Mouse (Mus musculus): Measurements from ENCODE around the gene Pxylp1.
"Not testable (repeated sequence)": the region's sequence is repeated elsewhere in the genome, so short reads cannot be mapped to it uniquely, and the experiment has no call there.

Pxylp1 gene

DNA sequence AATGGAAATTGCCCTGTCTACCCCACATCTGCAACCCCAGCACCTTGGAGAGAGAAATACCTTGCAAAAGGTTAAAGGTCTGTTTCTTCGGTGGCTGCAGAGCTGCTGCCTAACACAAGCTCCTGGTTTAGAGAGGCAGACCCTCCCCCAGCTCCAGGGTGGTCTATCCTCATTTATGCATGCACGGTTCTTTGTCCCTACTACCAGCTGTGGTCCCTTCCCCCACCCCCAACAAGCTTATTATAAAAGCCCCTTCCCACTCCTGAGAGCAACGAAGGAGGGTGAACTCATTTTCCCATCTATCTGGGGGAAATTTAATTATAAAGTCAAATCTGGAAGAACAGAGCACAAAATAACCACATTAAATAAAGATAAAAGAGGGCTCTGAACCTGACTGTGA is at the start of gene Pxylp1:
Pxylp1 (minus strand) TSS at position 124 of the 400 bp plus-strand sequence.
- no peak for DNase-seq (ENCODE audit: low spot score in 2 of 2)

DNA sequence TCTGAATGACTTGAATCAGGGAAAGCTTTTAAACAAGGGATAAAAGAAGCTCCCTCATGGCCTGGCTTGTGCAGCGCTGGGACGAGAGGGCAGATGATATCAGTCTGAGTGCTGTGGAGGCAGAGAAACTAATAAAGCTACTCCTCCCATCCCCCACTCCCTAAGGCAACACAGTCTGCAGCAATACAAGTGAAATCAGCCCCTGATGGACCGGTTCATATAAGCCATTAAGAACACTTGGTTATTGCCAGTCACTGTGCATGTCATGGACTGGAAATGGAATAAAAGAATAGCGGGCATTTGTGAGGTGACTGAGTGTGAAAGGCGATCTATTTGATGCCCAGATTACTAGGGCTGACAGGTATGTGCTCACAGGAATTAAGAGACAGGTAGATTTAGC is 46.4 kb upstream of the Pxylp1 start:
- DNase-seq (ENCODE audit: low spot score in 2 of 2), result no peak

DNA sequence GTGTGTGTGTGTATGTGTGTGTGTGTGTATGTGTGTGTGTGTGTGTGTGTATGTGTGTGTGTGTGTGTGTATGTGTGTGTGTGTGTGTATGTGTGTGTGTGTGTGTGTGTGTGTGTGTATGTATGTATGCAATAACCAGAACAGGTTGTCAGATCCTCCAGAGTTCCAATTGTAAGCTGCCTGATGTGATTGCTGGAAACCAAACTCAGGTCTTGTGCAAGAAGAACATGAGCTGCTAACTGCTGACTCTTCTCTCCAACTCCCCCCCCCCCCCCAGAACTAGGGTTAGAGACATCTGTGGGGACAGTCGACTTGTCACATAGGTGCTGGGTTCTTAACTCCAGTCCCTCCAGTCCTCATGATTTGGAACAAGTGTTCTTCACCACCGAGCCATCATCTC is 44.0 kb upstream of the Pxylp1 start:
- not testable (repeated sequence) for DNase-seq (ENCODE audit: low spot score in 2 of 2)

DNA sequence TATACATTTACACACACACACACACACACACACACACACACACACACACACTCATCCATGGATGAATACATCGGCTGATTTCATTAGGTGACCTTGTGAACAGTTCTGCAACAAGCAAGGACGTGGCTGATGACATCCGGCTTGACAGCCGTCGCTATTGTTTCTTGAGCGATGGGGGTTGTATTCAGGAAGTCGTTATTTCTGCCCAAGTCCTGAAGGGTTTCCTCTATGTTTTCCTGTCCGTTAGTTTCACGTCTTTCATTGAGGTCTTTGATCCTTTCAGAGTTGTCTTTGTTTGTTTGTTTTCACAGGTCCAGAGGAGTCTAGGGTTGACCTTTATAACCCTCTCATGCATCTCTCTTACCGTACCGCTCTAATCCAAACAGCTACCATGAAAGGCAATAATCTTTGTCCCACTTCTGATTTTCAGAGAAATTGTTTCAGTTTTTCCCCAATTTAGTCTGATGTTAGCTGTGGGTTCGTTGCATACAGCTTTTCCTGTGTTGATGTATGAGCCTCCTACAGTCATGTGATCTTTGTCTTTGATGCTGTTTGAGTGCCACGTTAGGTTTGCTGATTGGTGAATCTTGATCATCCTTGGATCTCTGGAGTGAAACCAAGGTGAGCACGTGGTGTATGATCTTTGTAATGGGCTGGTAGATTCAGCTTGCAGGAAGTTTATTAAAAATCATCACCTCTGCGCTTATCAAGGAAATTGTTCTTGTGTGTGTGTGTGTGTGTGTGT is 43.3 kb upstream of the Pxylp1 start:
- no peak for DNase-seq (ENCODE audit: low spot score in 2 of 2)

DNA sequence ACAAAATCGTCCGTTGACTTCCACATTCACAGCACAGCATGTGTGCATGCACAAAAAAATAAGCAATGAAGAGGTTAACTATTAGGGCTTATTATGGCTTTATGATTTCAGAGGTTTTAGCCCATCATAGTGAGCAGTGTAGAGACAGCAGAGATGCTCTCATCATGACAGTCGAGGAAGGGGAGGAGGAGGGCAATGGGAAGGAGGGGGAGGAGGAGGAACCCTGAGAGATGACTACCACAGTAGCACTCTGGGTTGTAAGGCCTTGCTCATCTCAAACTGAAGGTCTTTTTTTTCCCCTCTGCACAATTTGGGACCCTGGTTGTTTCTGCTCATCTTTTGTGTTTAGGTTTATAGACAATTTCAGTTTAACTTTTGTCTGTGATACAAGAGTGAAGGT is 42.3 kb upstream of the Pxylp1 start:
- DNase-seq (ENCODE audit: low spot score in 2 of 2), result no peak

DNA sequence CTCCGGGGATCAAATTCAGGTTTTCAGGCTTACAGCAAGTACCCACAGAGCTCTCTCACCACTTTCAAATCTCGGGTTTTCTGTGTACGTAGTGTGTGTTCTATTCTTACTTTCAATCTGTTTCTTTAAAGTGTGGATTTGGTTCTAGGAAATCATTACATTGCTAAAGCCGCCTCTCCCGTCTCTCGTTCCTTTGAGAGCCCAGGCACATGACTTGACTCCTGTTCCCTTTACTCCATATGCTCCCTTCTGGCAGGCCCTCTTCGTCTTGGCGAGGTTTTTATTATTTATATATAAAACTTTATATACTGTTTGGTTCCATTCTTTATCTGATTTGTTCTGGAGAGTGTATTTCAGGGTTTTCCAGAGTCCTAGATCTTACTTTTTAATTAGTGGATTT is 40.3 kb upstream of the Pxylp1 start:
- no peak for DNase-seq (ENCODE audit: low spot score in 2 of 2)

DNA sequence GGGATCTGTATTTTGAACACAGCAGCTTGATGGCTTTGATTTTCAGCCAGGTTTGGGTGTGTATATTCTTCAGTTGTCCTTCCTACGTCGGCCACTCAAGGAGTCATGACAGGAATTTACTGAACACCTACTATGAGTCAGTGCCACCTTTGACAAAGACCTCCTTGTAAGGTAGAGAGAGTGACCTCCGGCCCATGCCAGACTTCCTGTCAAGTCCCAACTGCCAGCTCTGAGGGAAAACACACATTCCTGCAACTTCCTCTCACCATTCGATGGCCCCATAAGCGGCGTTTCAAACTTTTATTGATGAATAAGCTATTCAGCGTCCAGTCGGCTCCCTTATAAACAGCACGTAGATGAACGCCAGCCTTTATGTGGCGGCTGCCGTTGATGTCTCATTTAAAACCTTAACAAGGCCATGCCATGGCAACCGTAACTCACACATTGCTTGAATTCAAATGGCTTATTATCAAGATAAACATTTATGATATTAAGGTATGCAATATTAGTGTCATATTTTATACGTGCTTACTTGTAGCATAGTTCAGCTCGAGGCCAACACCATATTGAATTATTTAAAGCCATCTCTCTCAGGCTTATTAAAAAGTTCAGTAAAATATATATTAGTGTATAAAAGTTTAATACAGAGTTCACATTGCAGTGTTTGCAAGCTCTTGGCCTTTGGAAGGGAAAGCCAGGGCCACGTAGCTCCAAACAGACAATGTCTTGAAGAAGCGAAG is 31.3 kb upstream of the Pxylp1 start:
- DNase-seq (ENCODE audit: low spot score in 2 of 2), result no peak

DNA sequence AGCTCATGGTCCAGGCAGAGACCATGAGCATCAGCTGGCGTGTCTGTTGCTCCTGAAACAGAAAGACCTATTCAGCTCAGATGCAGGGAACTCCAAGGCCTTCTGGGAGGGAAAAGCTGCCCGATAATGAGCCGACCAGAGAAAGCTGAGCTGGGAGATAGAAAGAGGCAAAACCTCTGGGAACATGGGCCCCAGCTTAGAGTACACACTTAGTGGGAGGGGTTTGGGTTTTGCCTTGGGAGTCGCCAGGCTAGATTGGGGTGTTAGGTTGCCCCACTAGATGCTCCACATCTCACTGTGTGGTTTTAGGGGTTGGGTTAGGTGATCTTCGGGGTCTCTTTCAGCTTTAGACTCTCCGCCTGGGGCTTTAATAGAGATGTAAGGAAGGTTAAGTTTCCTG is 30.6 kb upstream of the Pxylp1 start:
- DNase-seq (ENCODE audit: low spot score in 2 of 2), result no peak

DNA sequence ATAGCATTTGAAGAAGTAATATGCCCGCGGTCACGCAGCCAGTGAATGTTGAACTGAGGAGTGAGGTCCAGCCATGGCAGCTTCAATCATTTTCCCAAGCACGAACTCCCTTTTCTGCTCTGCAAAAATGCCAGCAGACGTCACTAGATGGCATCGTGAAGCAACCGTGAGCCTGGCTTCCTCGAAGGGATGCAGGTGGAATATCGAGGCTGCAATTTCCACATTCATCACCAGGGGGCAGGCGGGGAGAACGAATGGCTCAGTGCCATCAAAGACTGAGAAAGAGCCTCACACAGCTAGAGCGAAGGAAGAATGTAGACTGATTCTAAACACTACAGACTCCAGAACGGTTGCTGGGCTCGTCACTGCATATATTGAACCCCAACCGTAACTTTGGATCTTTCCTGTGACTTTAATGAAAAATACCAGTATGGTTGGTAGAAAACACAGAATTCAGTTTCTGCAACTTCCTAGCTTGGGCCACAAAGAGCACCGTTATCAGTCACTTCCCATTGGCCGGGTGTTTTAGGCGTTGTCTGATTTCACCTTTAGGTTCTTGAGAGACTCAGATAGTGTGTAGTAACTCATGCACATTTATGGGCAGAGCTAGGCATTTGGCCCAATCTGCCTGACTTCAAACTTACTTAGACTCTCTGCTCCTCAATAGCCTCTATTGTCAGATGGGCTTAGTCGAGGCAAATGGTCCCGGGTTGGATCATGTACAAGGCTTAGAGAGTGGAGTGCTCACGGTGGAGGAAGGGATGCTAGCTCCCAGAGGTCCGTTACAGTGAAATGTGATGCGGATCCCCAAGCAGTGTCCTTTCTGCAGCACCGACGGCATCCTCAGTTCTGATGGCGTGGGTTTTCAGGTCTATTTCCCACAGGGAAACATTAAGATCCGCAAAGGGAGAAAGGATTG is 24.4 kb upstream of the Pxylp1 start:
- peak; percentile 93 to 94 for DNase-seq (ENCODE audit: low spot score in 2 of 2)

DNA sequence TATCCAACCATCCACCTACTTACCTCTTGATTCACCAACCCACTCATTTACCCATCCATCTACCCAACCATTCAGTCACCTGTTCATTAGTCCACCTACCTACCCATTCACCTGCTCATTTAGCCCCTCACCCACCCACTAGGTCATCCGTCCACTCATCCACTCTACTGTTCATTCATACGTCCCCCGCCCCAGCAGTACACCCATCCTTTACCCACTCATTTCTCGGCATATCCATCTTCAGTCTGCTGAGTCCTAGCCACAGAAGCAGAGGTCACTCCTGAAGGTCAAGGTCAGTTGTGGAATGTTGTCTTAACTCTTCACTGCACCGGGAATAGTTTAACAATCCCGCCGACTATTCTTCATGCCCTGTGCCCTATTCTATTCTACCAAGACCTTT is 23.6 kb upstream of the Pxylp1 start:
- DNase-seq (ENCODE audit: low spot score in 2 of 2), result no peak

DNA sequence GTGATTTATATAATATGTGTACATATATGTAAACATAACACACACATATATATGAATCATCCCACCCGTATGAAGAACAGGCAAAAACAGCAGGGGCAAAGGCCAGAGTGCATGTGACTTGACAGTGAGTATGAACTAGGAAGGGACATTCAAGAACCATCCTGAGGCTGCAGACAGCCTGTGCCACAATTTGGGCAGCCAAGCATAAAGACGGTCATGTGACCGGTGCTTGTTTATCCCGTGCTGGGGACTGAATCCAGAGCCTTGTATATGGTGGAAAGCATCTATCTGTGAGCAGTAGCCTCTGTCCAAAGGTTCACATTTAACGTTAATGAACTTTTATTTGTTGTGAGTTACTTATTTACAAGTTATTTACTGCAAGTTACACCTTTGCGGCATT is 22.4 kb upstream of the Pxylp1 start:
- no peak for DNase-seq (ENCODE audit: low spot score in 2 of 2)

DNA sequence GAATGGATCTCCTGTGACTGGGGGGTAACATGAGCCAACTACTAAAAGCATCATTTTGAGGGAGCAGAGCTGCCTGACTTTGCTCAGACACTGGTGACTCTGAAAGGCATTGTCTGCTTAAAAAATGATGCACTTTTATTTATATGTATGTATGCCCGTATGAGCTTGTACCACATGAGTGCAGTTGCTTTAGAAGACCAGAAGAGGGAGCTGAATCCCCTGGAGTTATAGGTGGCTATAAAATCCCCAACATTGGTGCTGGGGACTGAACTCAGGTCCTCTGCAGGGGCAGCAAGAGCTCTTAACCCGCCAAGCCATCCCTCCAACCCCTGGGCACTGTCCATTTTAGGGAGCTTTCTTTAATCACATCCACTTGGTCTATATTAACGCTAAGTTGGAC is 21.5 kb upstream of the Pxylp1 start:
- no peak for DNase-seq (ENCODE audit: low spot score in 2 of 2)

DNA sequence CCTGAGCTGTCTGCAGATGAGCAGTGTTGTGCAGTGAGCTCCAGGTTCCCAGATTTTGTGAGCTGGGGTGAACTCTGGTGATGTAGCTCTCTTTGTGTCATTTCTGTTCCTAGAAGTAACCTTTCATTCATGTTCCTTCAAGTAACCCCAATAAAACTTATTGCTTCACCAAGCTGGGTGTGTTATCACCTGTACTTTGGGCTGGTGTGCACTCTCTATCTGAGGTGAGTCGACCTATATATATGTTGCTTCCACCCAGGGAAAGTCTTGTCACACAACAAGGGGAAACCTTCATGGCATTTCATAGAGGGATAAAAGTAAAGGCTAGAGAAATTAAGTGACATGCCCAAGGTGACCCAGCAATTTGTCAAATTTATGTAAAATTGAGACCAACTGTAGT is 17.0 kb upstream of the Pxylp1 start:
- DNase-seq (ENCODE audit: low spot score in 2 of 2), result no peak

DNA sequence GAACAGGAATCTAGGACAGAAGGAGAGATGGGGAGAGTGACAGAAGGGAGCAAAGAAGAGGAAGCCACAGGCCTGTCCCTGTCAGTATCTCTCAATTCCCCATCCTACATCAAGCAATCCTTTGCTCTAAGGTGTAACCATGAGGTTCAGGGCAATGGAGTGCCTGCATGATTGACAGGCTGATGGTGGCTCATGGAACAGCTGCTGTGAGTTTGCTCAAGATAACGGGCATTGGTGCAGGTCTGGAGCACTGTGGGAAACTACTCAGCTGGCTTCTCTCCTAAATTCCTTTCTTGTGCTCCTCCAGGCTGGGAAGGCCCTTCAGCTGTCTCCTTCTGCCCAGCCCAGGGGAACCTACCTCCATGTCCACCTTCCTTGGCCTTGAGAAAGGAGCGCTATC is 16.3 kb upstream of the Pxylp1 start:
- no peak for DNase-seq (ENCODE audit: low spot score in 2 of 2)

DNA sequence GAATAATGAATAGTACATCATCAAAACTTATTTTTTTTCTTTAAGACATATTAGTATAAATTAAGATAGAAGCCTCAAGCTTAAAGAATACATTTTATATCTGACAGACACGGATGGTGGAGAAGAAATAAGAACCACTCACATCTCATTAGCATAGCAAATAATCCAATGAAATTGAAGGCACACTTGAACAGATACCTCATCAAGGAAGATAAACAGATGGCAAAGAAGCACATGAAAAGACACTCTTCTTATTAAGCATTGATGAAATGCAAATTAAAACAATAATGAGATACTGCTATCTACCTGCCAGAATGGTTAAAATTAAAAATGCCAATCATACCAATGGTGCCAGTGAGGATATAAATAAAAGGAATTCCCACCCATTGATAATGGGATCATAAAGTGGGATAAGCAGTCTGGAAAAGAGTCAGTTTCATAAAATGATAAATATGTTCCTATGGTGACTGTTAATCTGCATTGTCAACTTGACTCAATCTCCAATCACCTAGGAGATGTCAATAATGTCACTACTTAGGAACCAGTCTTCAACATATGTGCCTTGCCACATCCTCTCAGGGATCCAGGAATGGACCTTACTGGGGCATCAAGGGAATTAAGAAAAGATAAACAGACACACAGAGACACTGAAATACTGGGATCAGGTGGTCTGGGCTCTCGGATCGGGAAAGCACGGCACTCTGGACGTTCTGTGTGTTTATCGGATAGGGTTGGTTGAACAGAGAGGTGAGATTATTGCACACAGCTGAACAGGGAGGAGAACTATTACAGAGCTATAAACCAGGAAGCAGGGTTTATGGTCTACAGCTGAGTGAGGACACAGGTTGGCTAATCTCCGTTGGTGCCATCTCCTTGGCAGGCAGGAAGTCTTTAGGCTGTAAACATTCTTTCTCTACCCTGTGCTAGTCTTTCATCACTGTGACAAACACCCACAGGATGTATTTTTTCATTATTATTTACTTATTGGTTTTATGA is 12.2 kb upstream of the Pxylp1 start:
- DNase-seq (ENCODE audit: low spot score in 2 of 2), result no peak

DNA sequence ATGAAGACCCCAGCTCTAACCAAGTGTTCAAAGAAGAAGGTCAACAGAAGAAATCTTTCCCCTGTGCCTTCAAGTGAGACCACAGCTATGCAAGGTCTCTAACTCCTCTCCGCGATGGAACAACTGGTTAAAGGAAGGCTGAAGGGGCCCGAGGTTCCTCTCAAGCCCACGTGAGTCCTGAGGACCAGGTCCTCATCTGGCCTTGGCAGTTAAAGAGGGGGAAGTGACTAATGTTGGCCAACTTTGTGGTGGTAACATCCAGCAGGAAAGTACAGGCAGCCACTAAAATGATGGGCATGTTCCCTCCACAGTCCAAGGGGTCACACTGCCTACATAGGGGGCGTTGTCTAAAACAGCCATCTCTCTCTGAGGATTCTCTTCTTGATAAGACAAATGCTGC is 7.2 kb upstream of the Pxylp1 start:
- DNase-seq (ENCODE audit: low spot score in 2 of 2), result no peak

DNA sequence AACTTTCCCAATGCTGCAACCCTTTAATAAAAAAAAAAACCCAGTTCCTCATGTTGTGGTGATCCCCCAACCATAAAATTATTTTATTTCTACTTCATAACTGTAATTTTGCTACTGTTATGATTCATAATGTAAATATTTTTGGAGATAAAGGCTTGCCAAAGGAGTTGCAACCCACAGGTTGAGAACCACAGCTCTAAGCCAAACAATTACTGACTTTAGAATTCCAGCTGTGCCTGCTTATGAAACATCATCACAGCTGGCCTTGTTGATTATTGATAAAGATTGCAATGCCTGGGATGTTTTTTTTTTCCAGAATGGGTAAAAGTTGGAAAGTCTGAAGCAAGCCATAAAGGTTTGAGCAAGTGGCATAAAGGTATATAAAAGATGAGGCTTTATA is 6.5 kb upstream of the Pxylp1 start:
- DNase-seq (ENCODE audit: low spot score in 2 of 2), result no peak

DNA sequence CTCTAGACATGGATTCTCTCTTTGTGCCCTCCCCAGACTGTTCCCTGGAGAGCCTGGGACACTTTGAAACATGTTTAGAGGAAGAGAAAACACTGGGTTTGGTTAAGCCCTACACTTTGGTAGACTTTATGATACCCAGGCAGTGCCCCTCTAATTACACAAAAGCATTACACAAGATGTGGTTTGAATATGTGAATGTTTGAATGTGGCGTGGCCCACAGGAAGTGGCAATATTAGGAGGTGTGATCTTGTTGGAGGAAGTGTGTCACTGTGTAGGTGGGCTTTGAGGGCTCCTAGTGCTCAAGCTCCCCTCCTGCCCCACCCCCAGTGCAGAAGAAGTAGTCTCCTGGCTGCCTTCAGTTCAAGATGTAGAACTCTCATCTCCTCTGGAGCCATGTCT is 4.2 kb upstream of the Pxylp1 start:
- DNase-seq (ENCODE audit: low spot score in 2 of 2), result no peak

DNA sequence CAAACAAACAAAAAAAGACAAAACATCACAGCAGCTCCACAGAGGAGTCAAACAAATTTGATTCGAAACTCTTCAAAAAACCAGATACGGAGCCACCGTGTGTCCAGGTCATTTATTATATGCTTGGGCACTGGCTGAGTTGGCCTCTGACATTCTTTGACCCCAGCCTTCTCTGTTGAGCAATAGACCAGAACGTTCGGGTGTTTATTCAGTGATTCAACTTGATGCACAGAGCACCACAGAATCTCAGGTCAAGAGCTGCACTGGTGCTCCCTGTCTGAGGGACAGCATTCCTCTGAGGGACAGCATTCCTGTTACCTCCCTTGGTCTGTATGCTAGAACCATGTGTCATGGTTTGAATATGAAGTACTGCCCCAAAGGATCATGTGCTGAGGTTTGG is 1.1 kb upstream of the Pxylp1 start:
- no peak for DNase-seq (ENCODE audit: low spot score in 2 of 2)

DNA sequence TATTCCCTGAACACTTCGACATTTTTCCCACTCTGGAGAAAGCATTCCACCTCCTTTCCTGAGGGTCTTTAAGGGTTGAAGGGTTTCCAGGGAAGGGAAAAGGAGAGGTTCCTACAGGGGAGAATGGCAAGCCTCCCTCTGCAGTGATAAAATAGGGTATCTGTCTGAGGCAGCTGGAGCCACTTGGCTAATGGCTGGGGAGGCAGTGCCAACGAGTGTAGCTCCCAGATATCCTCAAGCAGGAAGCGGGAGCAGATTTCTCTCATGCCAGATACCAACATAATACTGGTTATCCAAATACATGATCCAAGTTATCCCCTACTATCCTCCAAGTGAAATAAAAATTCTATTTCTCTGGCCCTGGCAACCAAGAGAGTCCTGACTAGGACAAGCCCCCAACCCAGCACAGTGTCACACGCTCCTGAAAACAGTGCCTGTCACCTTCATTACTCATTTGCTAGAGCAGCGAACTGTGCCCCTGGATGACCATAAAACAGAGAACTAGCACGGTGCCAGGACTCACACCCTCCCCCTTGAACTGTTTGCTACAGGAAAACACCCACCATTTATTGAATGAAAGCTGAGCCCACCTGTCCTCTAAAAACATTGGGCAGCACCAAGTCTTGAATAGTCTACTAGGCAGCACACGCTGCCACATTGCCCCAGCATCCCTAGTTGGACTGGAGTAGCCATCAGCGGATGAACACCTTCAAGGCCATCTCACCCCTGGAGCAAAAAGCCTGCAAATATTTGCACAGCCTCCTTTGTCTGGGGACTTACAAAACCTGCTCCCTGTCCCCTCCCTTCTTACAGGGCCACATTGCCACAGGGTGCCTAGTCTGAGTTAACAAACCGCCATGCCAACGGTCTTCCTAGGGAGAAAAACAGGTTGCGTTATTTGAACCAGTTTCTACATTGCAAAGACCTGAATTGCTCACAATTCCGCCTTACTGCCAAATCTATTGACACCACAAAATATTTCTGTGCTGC is 833 bp downstream of the Pxylp1 start:
- peak in 1 of 2 experiments; percentile 30 for DNase-seq (ENCODE audit: low spot score in 2 of 2)

Data from urinary bladder, postnatal 36 days (tissue).